Mouse (Mus musculus) neural tube, embryonic 10.5 days (tissue): ENCODE results near the gene Slc19a3.

Source experiments
- DNase-seq: peaks from one replicate; pipeline ENCODE4 v3.0.0-alpha.2; 2017; ENCODE audit warnings: low spot score; ENCODE audit errors: extremely low spot score

The Slc19a3 gene

GRCm38 (mm10) chr1:83038109-83038672 is at the start of gene Slc19a3:
Slc19a3 (minus strand) TSS chr1:83038448.
- peak; percentile 51 for DNase-seq

- DNase-seq = no peak
Observed at GRCm38 (mm10) chr1:83084790-83085189, 46.5 kb upstream of the Slc19a3 start.

GRCm38 (mm10) chr1:83077016-83077415 is 38.8 kb upstream of the Slc19a3 start:
- no peak for DNase-seq

- peak; percentile 44 for DNase-seq
Observed at GRCm38 (mm10) chr1:83076190-83076917, 38.1 kb upstream of the Slc19a3 start.

- peak; percentile 13 for DNase-seq
Observed at GRCm38 (mm10) chr1:83075526-83076189, 37.4 kb upstream of the Slc19a3 start.

- no peak for DNase-seq
Observed at GRCm38 (mm10) chr1:83067205-83067604, 29.0 kb upstream of the Slc19a3 start.

GRCm38 (mm10) chr1:83066577-83066976 is 28.3 kb upstream of the Slc19a3 start:
- no peak for DNase-seq

GRCm38 (mm10) chr1:83064851-83065250 is 26.6 kb upstream of the Slc19a3 start:
- peak; percentile 27 for DNase-seq

GRCm38 (mm10) chr1:83060643-83061042 is 22.4 kb upstream of the Slc19a3 start, which contains the start of gene Krtap28-13:
Krtap28-13 (plus strand) TSS chr1:83060930.
- no peak for DNase-seq

- DNase-seq = no peak
Observed at GRCm38 (mm10) chr1:83059278-83059677, 21.0 kb upstream of the Slc19a3 start, which contains the start of gene A030005K14Rik. A030005K14Rik (minus strand) TSS chr1:83059378.

GRCm38 (mm10) chr1:83058481-83058880 is 20.2 kb upstream of the Slc19a3 start:
- DNase-seq = no peak

GRCm38 (mm10) chr1:83044882-83045427 is 6.7 kb upstream of the Slc19a3 start, which contains the start of gene Gm47969:
Gm47969 (plus strand) TSS chr1:83044932.
- DNase-seq = no peak

- no peak for DNase-seq
Observed at GRCm38 (mm10) chr1:83042380-83042779, 4.1 kb upstream of the Slc19a3 start, which contains the start of gene Krtap28-10. Krtap28-10 (minus strand) TSS chr1:83042480.

- DNase-seq = no peak
Observed at GRCm38 (mm10) chr1:83039080-83039479, 832 bp upstream of the Slc19a3 start.

- DNase-seq = no peak
Observed at GRCm38 (mm10) chr1:83036892-83037667, 1.2 kb downstream of the Slc19a3 start.

GRCm38 (mm10) chr1:83034509-83034908 is 3.7 kb downstream of the Slc19a3 start:
- DNase-seq = no peak

GRCm38 (mm10) chr1:83032508-83032907 is 5.7 kb downstream of the Slc19a3 start:
- DNase-seq = no peak

- no peak for DNase-seq
Observed at GRCm38 (mm10) chr1:83031950-83032349, 6.3 kb downstream of the Slc19a3 start.

GRCm38 (mm10) chr1:83016556-83016955 is 21.7 kb downstream of the Slc19a3 start:
- DNase-seq = no peak

- DNase-seq = no peak
Observed at GRCm38 (mm10) chr1:83015329-83015879, 22.8 kb downstream of the Slc19a3 start.

- no peak for DNase-seq
Observed at GRCm38 (mm10) chr1:83014477-83014876, 23.8 kb downstream of the Slc19a3 start.
